ENCODE assay signal across 26 mouse cellular contexts in genomic region chr2:142712727-142713126, GRCm38 (mm10).
DNase-seq lines count a peak whose midpoint lies in the region; ATAC-seq lines count a peak whose summit lies in the region.
"Had no signal": no experiment of that assay in that cellular context is flagged by ENCODE, and none has a peak within 500 bp of the region (broad histone marks: within the 10 kb centered on the region; RNA-seq: fewer than 3 reads in every experiment).

No protein-coding gene starts in this region.

- WGBS in midbrain, embryonic 10.5 days, result 88% methylated on average over 11 of the region's 11 CpGs
- WGBS in midbrain, embryonic 15.5 days, result 84% methylated on average over 11 of the region's 11 CpGs
- 40% methylated on average over 11 of the region's 11 CpGs for WGBS in macrophage (ENCODE audit: missing documents)

- no peaks in the 10 kb centered on the region for H3K9me3 ChIP-seq in midbrain, embryonic 10.5 days (replicated peaks)
- no peaks in the 10 kb centered on the region for H3K9me3 ChIP-seq in midbrain, embryonic 15.5 days
- H3K9me3 ChIP-seq: embryonic facial prominence, embryonic 10.5 days; embryonic facial prominence, embryonic 13.5 days; forebrain, embryonic 13.5 days had no signal

- no peak overlapping the region for H3K4me3 ChIP-seq in midbrain, embryonic 10.5 days
- no peak overlapping the region for H3K4me3 ChIP-seq in midbrain, embryonic 15.5 days
- H3K4me3 ChIP-seq in macrophage (ENCODE audit: inconsistent target), result no peak overlapping the region
- H3K4me3 ChIP-seq: embryonic facial prominence, embryonic 10.5 days; embryonic facial prominence, embryonic 13.5 days; erythroblast, embryonic 14.5 days; forebrain, embryonic 13.5 days had no signal

- ATAC-seq in midbrain, embryonic 15.5 days (replicated peaks), result no peak
- peak; percentile 52; the same call in 1 of the 2 replicates for ATAC-seq in common myeloid progenitor, adult 5-6 weeks (replicated peaks; ENCODE audit: low read depth, poor library complexity, severe bottlenecking)
- ATAC-seq: CD4-positive, CD25-positive, alpha-beta regulatory T cell, adult 4 months; forebrain, embryonic 13.5 days; forebrain, embryonic 16.5 days; hindbrain, postnatal 0 days; inflammation-experienced regulatory T-cells, adult 6 months had no signal

- peaks cover 16% of the 10 kb centered on the region for H3K4me1 ChIP-seq in midbrain, embryonic 10.5 days
- H3K4me1 ChIP-seq in midbrain, embryonic 15.5 days, result no peaks in the 10 kb centered on the region
- H3K4me1 ChIP-seq: forebrain, embryonic 13.5 days had no signal

- no peak overlapping the region for H3K4me2 ChIP-seq in midbrain, embryonic 15.5 days
- H3K4me2 ChIP-seq: embryonic facial prominence, embryonic 13.5 days; forebrain, embryonic 13.5 days; heart, embryonic 11.5 days; hindbrain, embryonic 14.5 days had no signal

- H3K27me3 ChIP-seq in midbrain, embryonic 10.5 days (ENCODE audit: low read depth, poor library complexity, severe bottlenecking), result no peaks in the 10 kb centered on the region
- H3K27me3 ChIP-seq in midbrain, embryonic 15.5 days (replicated peaks), result no peaks in the 10 kb centered on the region
- H3K27me3 ChIP-seq: embryonic facial prominence, embryonic 13.5 days; forebrain, embryonic 13.5 days had no signal

- peaks cover 12% of the 10 kb centered on the region for H3K36me3 ChIP-seq in midbrain, embryonic 10.5 days
- no peaks in the 10 kb centered on the region for H3K36me3 ChIP-seq in midbrain, embryonic 15.5 days (replicated peaks)
- peaks cover 9% of the 10 kb centered on the region; the same call in 1 of the 2 replicates for H3K36me3 ChIP-seq in macrophage (ENCODE audit: inconsistent target)

- H3K79me2 ChIP-seq in macrophage (ENCODE audit: inconsistent target), result no peaks in the 10 kb centered on the region

- intact Hi-C loops in left cerebral cortex, postnatal 10 days (cut with DNase I), result no loop called here

- DNase-seq in midbrain, embryonic 10.5 days (ENCODE audit: low spot score), result no peak
- DNase-seq in left cerebral cortex, postnatal 10 days (ENCODE audit: extremely low spot score in 1 of 2, low spot score in 2 of 2), result no peak
- DNase-seq in right cerebral cortex, postnatal 25 days, result no peak
- DNase-seq: adrenal gland, adult 2 months; adrenal gland, postnatal 36 days; cerebellum, adult 11 months; cerebellum, adult 2 months; cerebellum, adult 9-11 months; cerebellum, postnatal 25 days; embryo, embryonic 11 days; gastrocnemius, postnatal 10 days; gastrocnemius, postnatal 36 days; heart, postnatal 36 days had no signal

- peak overlapping the region; percentile 6; the same call in 1 of the 2 replicates for H3K27ac ChIP-seq in midbrain, embryonic 10.5 days (replicated peaks)
- H3K27ac ChIP-seq in midbrain, embryonic 15.5 days, result no peak overlapping the region
- peak overlapping the region; percentile 15; the same call in 1 of the 2 replicates for H3K27ac ChIP-seq in macrophage
- H3K27ac ChIP-seq: embryonic facial prominence, embryonic 10.5 days; embryonic facial prominence, embryonic 13.5 days; forebrain, embryonic 13.5 days; hindbrain, embryonic 14.5 days; hindbrain, postnatal 0 days had no signal

- H3K9ac ChIP-seq in midbrain, embryonic 15.5 days, result no peak overlapping the region
- H3K9ac ChIP-seq: embryonic facial prominence, embryonic 13.5 days; forebrain, embryonic 13.5 days; hindbrain, embryonic 14.5 days had no signal
